Mouse (Mus musculus) adrenal gland, adult 10 weeks (tissue): Measurements from ENCODE around the gene Gja6. TPM values are rescaled to one million over a fixed set of nuclear protein-coding genes. Genes with fewer than 3 reads are reported as not detected.

Source experiments
- polyA plus RNA-seq: library from polyadenylated mRNA; stranded (reverse); fragments of 350-450 nt; fragmentation: Illumina TruSeq; extraction: RNeasy Lipid Tissue Mini Kit (QIAGEN cat#74804); gene quantifications from one replicate; pipeline ENCODE4 v1.2.3, GENCODE M21; 2014; ENCODE audit warnings: low read depth, low replicate concordance

The Gja6 gene
- not detected for polyA plus RNA-seq

GRCm38 (mm10) chrX:160906952-160907351, at the start of gene Gja6:
Gja6 (minus strand) TSS chrX:160907052.

Other genes with a start within 250 kb of the Gja6 start
- 0.23 TPM for gene Ppef1, start 171.3 kb downstream of the Gja6 start, polyA plus RNA-seq
- 0.12 TPM for gene Rs1, start 139.0 kb downstream of the Gja6 start, polyA plus RNA-seq
- 35.9 TPM for gene Cdkl5, start 87.7 kb upstream of the Gja6 start, polyA plus RNA-seq
- 2.2 TPM for gene Scml2, start 210.1 kb upstream of the Gja6 start, polyA plus RNA-seq